Mouse (Mus musculus) midbrain, embryonic 16.5 days (tissue): ENCODE measurements around the gene Phospho1. TPM values are rescaled to one million over a fixed set of nuclear protein-coding genes. Genes with fewer than 3 reads are reported as not detected.
A peak's percentile ranks its signal among the peaks of the same experiment; 100 is the strongest.

Experiments
- ATAC-seq: fragments of 200-750 bp; cut with Nextera tagmentation; 2 replicates; pipeline ENCODE4 v1.8.0; 2017; ENCODE audit warnings: moderate TSS enrichment
- H3K27ac ChIP-seq: fragments of 300-500 bp; sonication (generic); 2 replicates; pipeline ENCODE4 v1.5.1; 2014; ENCODE audit warnings: mild to moderate bottlenecking, low read length, mixed read lengths
- H3K27me3 ChIP-seq: fragments of 300-500 bp; sonication (generic); 2 replicates; pipeline ENCODE4 v1.6.1; 2014; ENCODE audit warnings: low read depth, low read length, mixed read lengths; ENCODE audit not compliant: control insufficient read depth, insufficient read depth
- H3K36me3 ChIP-seq: fragments of 300-500 bp; sonication (generic); 2 replicates; pipeline ENCODE4 v1.6.1; 2014; ENCODE audit warnings: mild to moderate bottlenecking, low read length, moderate library complexity, mixed read lengths; ENCODE audit not compliant: control insufficient read depth, insufficient read depth
- H3K4me1 ChIP-seq: fragments of 300-500 bp; sonication (generic); 2 replicates; pipeline ENCODE4 v1.6.1; 2014; ENCODE audit warnings: mild to moderate bottlenecking, low read length, mixed read lengths; ENCODE audit not compliant: control insufficient read depth, insufficient read depth
- H3K4me2 ChIP-seq: fragments of 300-500 bp; sonication (generic); 2 replicates; pipeline ENCODE4 v1.6.1; 2014; ENCODE audit warnings: mild to moderate bottlenecking, low read length, mixed read lengths
- H3K4me3 ChIP-seq: fragments of 300-500 bp; sonication (generic); 2 replicates; pipeline ENCODE4 v1.5.1; 2014; ENCODE audit warnings: low read depth, mild to moderate bottlenecking, low read length, moderate library complexity, mixed read lengths
- H3K9ac ChIP-seq: fragments of 300-500 bp; sonication (generic); 2 replicates; pipeline ENCODE4 v1.6.1; 2014; ENCODE audit warnings: low read depth, low read length, mixed read lengths
- H3K9me3 ChIP-seq: fragments of 300-500 bp; sonication (generic); replicated peaks from 2 replicates; pipeline ENCODE4 v1.6.1; 2014; ENCODE audit warnings: mild to moderate bottlenecking, low read length, mixed read lengths; ENCODE audit not compliant: control insufficient read depth, poor library complexity, severe bottlenecking
- WGBS: fragments of 180-500 bp; shearing (Covaris S2); extraction: QIAGEN DNeasy Blood & Tissue Kit; methylation state at CpG from one replicate; pipeline ENCODE4 v1.1.7; 2014; 5-methylcytosine and 5-hydroxymethylcytosine counted together
- polyA plus RNA-seq: library from polyadenylated mRNA; unstranded; fragments of >200 nt; fragmentation: Nextera tagmentation; extraction: Ambion mirVana; gene quantifications from 2 replicates; pipeline ENCODE4 v1.2.1, GENCODE M21; 2015

The Phospho1 gene
- polyA plus RNA-seq, 1 experiment from 2014 or later = 0.43 TPM

DNA sequence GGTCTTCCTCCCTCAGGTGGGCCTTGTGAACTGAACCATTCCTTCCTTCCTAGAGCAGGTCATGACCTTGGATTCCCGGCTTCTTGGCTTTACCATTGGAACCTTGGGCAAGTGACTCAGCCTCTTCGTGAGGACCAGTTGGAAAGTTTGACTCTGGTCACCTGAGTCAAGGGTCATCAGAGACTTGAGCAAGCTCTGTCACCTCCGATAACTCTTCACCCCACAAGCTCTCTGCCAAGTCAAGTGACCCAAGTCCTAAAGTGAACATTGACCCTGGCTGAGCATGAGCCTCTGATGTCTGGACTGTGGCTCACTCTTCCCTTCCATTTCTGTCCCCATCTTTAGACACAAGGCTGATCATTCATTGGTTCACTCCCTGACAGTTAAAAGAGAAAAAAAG, 2.8 kb upstream of the Phospho1 start:
- Histone ChIP-seq H3K9ac (no peak overlapping the region), H3K9me3 (no peaks in the 10 kb centered on the region), H3K27ac (no peak overlapping the region), H3K4me1 (peaks cover 11% of the 10 kb centered on the region), H3K36me3 (no peaks in the 10 kb centered on the region), H3K4me2 (no peak overlapping the region), H3K27me3 (peaks cover 30% of the 10 kb centered on the region), H3K4me3 (no peak overlapping the region)
- WGBS = 84% methylated on average over 3 of the region's 3 CpGs
- ATAC-seq = no peak

- H3K9ac ChIP-seq = no peak overlapping the region
- H3K9me3 ChIP-seq = no peaks in the 10 kb centered on the region
- no peak overlapping the region for H3K4me3 ChIP-seq
- ATAC-seq = no peak
- peaks cover 11% of the 10 kb centered on the region for H3K4me1 ChIP-seq
- no peak overlapping the region for H3K4me2 ChIP-seq
- 96% methylated on average over 4 of the region's 4 CpGs for WGBS
- H3K36me3 ChIP-seq = no peaks in the 10 kb centered on the region
- peaks cover 39% of the 10 kb centered on the region for H3K27me3 ChIP-seq
- no peak overlapping the region for H3K27ac ChIP-seq
These were observed 1.9 kb upstream of the Phospho1 start for GRCm38 (mm10) chr11:95822437-95822836.

- peak overlapping the region; percentile 78 for H3K9ac ChIP-seq
- 1% methylated on average over 11 of the region's 11 CpGs for WGBS
- peak; percentile 61 for ATAC-seq
- peak overlapping the region; percentile 100 for H3K4me2 ChIP-seq
- H3K9me3 ChIP-seq = no peaks in the 10 kb centered on the region
- H3K36me3 ChIP-seq = no peaks in the 10 kb centered on the region
- H3K4me1 ChIP-seq = peaks cover 11% of the 10 kb centered on the region
- peak overlapping the region; percentile 64 for H3K4me3 ChIP-seq
- H3K27ac ChIP-seq = no peak overlapping the region
- peaks cover 61% of the 10 kb centered on the region for H3K27me3 ChIP-seq
These were observed 561 bp downstream of the Phospho1 start for GRCm38 (mm10) chr11:95824877-95825243.

GRCm38 (mm10) chr11:95825625-95826024, 1.3 kb downstream of the Phospho1 start:
- Histone ChIP-seq H3K4me3 (no peak overlapping the region), H3K9ac (no peak overlapping the region), H3K27ac (no peak overlapping the region), H3K4me1 (peaks cover 17% of the 10 kb centered on the region), H3K27me3 (peaks cover 68% of the 10 kb centered on the region), H3K9me3 (no peaks in the 10 kb centered on the region), H3K4me2 (no peak overlapping the region), H3K36me3 (no peaks in the 10 kb centered on the region)
- no peak for ATAC-seq
- WGBS = 44% methylated on average over 3 of the region's 3 CpGs

DNA sequence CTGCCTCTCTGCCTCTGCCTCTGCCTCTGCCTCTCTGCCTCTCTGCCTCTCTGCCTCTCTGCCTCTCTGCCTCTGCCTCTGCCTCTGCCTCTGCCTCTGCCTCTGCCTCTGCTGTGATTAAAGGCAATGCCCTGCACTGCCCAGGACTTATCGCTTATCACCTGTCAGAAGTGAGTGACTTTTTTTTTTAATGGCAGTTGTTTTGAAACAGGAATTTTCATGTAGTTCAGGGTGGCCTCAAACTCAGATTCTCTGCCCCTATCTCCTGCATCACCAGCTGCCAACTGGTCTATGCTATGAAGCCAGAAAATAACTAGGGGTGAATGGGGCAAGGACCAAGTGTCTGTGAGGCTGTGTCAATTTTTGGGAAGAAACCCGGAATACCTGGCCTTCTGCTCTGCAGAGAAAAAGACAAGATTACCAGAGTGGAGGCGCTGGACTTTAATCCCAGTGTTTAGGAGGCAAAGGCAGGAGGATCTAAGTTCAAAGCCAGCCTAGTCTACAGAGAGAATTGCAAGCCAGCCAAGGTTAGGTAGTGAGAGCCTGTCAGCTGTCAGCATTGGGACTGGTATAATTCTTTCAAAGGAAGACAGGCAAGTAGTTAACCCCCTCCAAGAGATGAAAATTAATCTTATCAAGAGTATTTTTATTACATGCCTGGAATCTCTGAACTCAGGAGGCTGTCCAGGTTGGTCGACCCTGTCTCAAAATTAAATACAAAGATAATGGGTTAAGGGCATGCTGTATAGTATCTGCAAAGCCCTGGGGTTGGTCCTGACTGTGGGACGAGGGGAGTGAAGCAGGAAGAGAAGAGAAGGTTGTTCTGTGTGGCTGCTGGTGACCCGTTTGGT, 2.2 kb downstream of the Phospho1 start:
- Histone ChIP-seq H3K9me3 (no peaks in the 10 kb centered on the region), H3K27me3 (peaks cover 78% of the 10 kb centered on the region), H3K4me2 (no peak overlapping the region), H3K36me3 (no peaks in the 10 kb centered on the region), H3K4me3 (no peak overlapping the region), H3K9ac (no peak overlapping the region), H3K4me1 (peaks cover 22% of the 10 kb centered on the region), H3K27ac (no peak overlapping the region)
- WGBS = 48% methylated on average over 6 of the region's 6 CpGs
- no peak for ATAC-seq

- Histone ChIP-seq H3K36me3 (no peaks in the 10 kb centered on the region), H3K9ac (no peak overlapping the region), H3K4me3 (no peak overlapping the region), H3K9me3 (no peaks in the 10 kb centered on the region), H3K27me3 (peaks cover 80% of the 10 kb centered on the region), H3K27ac (no peak overlapping the region), H3K4me1 (peaks cover 22% of the 10 kb centered on the region), H3K4me2 (no peak overlapping the region)
- ATAC-seq = no peak
- WGBS = 33% methylated on average over 3 of the region's 3 CpGs
These were observed 2.8 kb downstream of the Phospho1 start for GRCm38 (mm10) chr11:95827168-95827447.

DNA sequence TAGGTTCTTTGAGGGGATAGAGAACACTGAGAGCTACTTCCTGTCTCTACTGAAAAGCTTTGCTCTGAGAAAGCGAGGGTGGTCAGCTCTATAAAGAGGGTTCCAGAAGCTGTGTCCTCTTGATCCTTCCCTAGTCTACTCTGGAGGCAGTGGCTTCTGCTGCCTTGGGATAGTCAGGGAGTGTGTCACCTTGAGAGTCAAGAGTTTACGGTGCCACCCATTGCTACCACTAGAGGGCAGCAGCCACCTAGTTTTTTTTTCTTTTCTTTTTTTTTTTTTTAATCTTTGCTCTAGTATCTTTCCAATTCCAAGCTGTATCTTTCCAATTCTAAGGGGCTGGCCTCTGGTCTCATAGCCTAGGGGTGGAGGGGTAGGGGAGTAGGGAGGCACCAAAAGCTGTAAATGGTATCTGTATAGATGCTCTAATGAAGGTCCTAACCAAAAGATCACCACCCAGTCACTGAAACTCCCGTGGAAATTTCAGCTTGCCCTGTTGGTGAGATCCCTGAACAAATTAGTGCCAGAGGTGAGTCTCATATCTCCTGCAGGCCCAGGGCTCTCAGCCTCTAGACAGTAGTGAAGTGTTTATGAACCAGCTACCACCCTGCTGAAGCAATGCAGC, 3.3 kb downstream of the Phospho1 start:
- ATAC-seq = no peak
- Histone ChIP-seq H3K27me3 (peaks cover 83% of the 10 kb centered on the region), H3K4me3 (no peak overlapping the region), H3K9ac (no peak overlapping the region), H3K9me3 (no peaks in the 10 kb centered on the region), H3K36me3 (no peaks in the 10 kb centered on the region), H3K4me1 (peaks cover 22% of the 10 kb centered on the region), H3K4me2 (no peak overlapping the region), H3K27ac (no peak overlapping the region)
- 15% methylated on average over 3 of the region's 3 CpGs for WGBS

DNA sequence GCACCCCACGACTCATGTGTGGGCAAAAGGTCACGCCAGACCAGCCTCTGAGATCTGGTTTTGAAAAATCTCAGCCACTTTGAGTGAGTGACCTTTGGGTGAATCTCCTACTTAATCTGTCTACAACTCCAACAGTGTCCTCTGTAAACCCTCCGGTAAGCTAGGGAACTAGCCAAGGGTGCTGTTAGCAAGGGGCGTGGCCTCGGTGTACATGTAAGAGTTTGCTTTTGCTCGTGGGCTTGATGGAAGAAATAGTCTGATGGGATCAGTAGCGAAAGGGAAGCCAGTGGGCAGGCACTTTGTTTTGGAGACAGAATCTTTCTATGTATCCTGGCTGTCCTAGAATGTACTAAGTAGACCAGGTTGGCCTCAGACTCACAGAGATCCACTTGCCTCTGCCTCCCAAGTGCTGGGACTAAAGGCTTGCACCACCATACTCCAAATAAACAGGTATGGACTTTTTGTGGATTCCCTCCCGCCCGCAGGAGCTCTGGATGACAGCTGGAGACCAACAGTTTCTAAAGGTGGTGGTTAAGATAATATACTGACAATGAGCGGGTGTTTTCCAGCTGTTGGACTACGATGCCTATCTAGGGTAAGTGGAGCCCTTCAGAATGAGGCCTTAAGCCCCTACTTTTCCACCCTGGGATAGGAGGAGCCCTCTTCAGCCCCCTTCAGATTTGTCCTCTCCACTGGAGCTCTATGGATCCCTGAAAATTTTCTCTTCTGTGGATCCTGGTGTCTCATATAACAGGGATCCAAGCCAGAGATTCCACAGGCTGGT, 4.1 kb downstream of the Phospho1 start:
- H3K36me3 ChIP-seq = no peaks in the 10 kb centered on the region
- no peaks in the 10 kb centered on the region for H3K9me3 ChIP-seq
- H3K4me3 ChIP-seq = no peak overlapping the region
- H3K9ac ChIP-seq = no peak overlapping the region
- H3K27me3 ChIP-seq = peaks cover 84% of the 10 kb centered on the region
- no peak overlapping the region for H3K27ac ChIP-seq
- no peak overlapping the region for H3K4me2 ChIP-seq
- 74% methylated on average over 11 of the region's 11 CpGs for WGBS
- ATAC-seq = no peak
- H3K4me1 ChIP-seq = peaks cover 23% of the 10 kb centered on the region

DNA sequence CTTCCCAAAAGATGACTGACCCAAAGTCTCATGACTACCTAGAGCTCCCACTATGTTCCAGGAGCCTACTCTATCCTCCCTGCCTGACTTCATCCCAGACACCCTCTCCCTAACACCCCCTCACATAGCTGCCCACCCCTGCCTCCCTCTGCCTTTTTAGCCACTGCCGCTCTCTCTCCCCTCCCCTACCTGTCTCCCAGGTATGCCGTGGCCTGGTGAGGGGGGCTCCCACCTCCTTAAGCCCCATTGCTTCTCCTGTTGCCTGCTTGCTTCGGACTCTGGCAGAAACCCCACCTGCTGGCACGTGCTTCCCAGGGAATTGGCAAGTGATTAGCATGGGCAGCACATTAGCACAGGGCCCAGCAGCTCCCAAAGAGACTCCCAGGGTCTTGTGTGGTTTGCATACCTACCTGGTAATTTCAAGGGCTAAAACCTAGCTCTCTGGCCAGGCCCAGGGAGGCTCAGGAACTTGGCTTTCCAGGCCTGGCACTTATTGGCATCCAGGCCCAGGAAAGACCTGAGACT, 5.3 kb downstream of the Phospho1 start:
- ATAC-seq = no peak
- Histone ChIP-seq H3K27ac (no peak overlapping the region), H3K4me2 (no peak overlapping the region), H3K4me3 (no peak overlapping the region), H3K9me3 (no peaks in the 10 kb centered on the region), H3K4me1 (peaks cover 27% of the 10 kb centered on the region), H3K9ac (no peak overlapping the region), H3K27me3 (peaks cover 91% of the 10 kb centered on the region), H3K36me3 (no peaks in the 10 kb centered on the region)
- WGBS = 42% methylated on average over 4 of the region's 4 CpGs
